Mouse (Mus musculus) gastrocnemius, postnatal 10 days (tissue): ENCODE measurements around the gene Fuz. TPM values are rescaled to one million over a fixed set of nuclear protein-coding genes. Genes with fewer than 3 reads are reported as not detected.

ENCODE experiments used
- DNase-seq: peaks from one replicate; pipeline ENCODE4 v3.0.0; 2021; ENCODE audit warnings: mixed read lengths
- total RNA-seq, 2 experiments: library from RNA; stranded (reverse); gene quantifications; 2 replicates each; pipeline ENCODE4 v1.2.3; 2021

The Fuz gene
- total RNA-seq, 2 experiments from 2014 or later: 15.0 to 18.1 TPM

DNA sequence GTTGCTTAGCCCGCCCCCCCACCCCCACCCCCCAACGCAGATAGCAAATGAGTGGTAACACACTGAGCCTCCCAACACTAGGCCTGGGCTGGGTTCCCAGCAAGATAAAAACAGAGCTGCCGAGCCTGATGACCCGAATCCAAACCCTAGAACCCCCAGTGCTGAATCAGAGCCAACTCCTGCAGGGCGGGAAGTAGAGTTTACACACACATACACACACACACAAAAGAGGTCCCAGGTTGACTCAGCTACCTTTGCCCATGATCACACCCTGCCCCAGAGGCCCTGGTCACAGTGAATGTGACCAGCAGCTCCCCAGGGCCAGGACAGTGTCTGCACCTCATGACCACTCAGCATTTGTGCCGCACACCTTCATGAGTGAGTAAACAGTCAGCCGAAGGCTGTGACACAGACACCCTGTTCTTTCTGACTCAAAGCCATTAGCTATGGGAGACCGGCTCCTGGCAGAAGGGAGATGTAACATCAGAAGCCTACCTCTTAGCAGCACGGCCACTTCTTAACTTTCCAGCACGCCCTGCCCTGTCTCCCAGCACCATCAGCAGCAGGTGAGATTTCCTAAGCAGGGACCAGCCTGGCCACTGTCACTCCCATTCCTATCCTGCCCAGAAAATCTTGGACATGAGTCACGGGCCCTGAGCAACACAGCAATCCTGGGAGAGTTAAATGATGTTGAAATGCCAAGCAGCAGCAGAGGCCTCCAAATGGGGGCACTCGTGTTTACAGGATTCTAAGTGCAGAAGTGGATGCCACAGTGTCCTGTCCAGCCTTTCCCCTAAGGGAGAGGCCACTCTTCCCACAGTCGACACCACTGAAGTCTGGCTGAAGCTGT lies 7.4 kb upstream of the Fuz start:
- DNase-seq: no peak

DNA sequence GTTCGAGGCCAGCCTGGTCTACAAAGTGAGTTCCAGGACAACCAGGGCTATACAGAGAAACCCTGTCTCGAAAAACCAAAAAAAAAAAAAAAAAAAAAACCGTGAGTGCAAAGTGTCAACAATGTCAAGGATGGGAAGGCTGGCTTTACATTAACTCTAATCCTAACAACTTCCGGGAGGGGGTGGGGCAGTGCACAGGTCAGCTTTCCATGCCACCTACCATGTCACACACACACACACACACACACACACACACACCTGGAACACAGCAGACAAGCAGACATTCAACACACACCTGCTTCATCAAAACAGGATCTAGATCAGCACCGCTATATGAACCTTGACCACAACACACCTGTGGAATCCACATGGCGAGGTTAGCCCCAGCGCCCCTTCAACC lies 5.7 kb upstream of the Fuz start:
- DNase-seq: no peak

DNA sequence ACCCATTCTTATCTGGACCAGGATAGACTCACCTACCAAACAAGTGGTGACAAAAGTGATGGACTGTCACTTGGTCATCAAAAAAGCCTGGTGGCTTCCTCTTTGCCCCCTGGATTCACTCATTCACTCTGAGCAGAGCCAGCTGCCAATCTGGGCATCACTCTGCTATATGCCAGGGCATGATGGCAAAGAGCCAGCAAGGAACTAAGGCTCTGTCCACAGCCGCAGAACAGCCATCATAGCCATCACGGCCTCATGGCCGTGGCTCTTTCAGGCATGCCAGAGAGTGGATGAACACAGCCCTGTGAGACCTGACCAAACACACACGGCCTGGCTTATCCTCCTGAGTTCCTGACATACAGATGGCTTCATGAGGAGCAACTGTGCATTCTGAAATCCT lies 5.1 kb upstream of the Fuz start:
- no peak for DNase-seq

DNA sequence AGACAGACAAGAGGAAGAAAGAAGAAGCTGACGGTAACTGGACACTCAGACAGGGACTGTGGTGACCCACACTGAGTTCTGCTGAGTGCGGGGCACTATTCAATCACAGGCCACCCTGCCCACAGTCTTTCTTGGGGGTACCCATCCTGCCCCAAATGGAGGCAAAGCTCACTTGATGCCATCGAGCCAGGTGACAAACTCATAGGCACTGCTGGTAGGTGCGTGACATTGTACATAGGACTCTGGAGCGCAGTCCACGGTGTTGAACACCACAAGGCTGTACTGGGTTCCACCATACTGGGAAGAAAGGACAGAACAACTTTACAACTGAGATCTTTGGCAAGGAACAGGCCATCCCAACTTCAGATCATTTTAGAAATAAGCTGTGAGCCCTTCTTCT lies 4.3 kb upstream of the Fuz start:
- DNase-seq: no peak

DNA sequence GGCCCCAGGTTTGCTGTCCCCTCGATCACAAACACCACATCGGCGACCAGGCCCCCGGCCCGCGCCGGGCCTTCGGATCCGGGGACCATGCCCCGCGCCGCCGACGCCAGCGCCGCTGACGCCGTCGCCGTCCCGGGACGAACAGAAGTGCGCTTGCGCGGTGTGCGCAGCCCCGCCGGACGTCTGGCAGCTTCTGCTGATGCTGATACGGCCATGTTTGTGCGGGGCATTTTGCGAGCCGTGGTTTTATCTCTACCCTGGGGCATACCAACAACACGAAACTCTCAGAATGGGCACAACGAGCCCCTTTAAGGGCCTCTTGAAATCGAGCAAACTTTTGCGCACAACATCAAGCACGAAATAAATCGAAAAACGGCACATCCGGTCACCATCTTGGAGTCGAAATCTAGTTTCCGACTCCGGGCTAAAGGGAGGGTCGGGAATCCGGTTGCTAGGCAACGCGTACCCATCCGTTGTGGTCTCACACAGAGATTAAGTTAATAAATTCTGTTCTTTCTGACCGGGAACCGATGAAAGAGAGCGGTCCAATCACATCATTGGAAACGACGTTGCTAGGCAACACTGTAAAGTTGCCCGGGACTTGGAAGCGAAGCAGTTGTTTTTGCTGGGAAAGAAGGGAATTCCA lies 3.5 kb upstream of the Fuz start, which contains the start of gene Med25:
Gene Med25 (minus strand): TSS at position 437 of the 646 bp plus-strand sequence.
- peak; percentile 87 for DNase-seq

DNA sequence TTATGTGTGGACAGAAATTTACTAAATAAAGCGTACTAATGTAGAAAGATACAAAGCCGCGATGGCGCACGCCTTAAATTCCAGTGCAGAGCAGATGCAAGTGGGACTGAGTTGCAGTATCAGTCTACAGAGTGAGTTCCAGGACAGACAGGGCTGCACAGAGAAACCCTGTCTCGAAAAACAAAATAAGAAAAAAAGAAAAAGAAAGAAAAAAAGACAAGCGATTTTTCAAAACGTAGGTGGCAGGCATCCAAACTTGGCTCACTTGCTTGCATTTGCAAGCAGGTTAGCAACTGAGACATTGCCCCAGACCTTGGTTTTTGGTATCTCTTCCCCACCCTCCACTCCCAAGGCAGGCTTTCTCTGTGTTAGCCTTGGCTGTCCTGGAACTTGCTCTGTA lies 2.7 kb upstream of the Fuz start:
- no peak for DNase-seq

DNA sequence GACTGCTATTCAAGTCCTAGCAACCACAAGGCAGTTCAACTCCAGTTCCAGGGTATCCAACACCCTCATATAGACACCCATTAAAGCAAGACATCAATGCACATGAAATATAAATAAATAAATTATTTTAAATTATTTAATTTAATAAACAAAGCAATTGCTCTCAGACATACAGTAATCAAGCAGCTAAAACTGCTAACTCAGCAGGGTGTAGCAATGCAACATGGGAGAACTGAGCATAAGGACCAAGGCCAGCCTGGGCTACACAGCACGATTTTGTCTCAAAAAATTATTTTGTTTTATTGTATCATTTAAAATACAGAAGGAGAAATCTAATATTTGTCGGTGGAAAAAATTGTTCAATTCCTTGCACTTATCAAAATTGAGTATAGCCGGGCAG lies 1.7 kb upstream of the Fuz start:
- DNase-seq: no peak

DNA sequence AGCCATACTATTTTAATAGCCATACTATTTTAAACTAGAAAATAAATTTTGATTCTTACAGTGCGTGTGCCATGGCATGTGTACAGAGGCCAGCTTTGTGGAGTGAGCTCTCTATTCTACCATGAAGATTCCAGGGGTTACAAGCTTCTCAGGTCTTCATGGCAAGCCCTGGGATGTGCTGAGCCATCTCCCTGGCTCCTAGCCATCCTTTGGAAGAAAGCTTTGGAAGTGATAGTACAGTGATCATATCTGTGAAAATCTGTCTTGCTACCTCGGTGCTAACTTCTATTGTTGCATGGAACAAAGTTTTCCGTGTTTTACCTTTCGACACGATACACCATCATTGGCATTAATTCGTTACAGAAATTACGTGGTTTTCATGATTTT lies 680 bp upstream of the Fuz start:
- DNase-seq: no peak

DNA sequence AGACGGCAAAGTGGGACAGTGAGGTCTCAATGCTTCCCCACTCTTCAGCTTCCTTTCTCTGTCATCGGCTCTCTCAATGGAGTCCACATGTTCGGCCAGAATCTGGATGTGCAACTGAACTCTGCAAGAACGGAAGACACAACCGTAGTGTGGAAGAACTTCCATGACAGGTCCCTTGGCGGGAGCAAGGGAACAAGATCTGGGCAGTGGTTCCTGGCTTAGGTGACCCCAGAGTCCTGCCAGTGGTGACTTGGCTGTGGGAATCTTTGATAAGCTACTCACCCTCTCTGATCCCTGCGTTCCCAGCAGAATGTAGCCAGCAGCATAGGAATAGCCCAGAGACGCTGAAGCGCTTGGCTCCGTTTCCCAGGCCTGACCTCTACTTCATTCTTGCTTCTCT lies 620 bp downstream of the Fuz start:
- no peak for DNase-seq

DNA sequence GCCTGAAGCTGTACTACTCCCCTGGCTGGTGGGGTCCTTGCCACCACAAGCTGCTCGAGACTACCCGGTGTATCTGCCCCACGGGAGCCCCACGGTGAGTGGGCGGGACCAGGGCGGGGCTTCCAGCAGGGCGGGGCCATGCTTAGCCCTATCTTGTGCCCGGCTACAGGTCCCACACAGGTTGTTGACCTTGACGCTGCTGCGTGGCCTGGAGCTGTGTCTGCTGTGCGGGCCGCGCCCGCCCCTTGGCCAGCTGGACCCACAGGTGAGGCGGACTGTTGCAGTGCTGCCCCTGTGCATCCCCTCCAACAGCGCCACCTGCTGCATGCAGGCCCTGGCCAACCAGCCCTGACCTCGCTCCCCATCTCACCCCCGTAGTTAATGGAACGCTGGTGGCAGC lies 2.7 kb downstream of the Fuz start:
- no peak for DNase-seq

DNA sequence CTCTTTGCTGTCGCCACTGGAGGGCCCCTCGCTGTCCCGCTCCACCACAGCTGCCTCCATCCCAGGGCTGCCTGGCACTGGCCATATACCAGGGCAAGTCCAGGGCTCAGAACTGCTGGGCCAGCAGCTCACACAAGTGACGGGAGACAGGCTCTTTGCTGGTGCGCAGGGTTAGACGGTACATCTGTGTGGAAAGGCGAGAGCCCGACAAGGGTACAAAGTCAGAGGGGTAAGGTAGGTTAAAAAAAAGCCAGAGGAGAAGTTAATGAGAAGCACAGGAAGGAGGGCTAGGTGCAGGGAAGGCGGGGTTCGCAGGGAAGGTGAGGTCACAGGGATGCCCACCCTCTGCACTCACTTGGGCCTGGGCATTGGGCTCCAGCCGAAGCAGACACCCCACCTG lies 4.8 kb downstream of the Fuz start:
- DNase-seq: no peak

DNA sequence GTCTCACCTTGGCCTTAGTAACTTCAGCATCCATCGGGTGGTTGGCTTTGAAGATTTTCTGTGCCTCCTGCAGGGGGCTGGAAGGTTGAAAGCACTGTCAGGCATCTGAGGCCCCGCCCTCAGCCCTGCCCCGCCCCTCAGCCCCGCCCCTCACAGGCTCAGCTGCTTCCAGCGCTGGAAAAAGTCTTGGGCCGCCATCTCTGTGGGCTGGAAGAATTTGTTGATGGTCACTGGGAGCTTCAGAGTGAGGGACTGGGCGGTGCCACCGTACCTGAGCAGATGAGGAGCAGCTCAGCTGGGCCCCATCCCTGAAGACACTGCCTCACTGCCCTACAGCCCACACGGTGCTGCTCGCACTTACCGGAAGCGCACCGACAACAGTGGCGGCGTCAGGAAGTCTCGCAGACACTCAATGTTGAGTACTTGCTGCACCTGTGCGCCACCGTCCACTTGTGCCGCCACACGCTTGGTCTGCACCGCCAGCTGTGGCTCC lies 5.4 kb downstream of the Fuz start:
- DNase-seq: peak; percentile 44

DNA sequence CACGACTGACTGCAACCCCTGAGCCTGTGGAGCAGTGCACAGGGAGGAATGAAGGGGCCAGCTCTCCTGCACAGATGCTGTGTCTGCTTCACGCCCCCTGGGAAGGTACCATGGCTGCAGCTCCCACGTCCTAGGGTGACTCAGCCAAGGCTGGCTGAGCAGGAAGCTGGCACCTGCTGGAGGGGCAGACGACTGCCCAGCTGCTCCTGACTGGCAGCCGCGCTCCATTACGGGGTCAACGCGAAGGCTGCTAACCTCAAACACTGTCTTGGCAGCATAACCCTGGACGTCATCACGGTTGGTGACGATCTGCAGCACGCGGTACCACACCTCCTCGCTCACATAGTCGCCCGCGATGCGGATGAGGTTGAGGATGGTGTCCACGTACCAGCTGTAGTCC lies 9.6 kb downstream of the Fuz start:
- DNase-seq: no peak

DNA sequence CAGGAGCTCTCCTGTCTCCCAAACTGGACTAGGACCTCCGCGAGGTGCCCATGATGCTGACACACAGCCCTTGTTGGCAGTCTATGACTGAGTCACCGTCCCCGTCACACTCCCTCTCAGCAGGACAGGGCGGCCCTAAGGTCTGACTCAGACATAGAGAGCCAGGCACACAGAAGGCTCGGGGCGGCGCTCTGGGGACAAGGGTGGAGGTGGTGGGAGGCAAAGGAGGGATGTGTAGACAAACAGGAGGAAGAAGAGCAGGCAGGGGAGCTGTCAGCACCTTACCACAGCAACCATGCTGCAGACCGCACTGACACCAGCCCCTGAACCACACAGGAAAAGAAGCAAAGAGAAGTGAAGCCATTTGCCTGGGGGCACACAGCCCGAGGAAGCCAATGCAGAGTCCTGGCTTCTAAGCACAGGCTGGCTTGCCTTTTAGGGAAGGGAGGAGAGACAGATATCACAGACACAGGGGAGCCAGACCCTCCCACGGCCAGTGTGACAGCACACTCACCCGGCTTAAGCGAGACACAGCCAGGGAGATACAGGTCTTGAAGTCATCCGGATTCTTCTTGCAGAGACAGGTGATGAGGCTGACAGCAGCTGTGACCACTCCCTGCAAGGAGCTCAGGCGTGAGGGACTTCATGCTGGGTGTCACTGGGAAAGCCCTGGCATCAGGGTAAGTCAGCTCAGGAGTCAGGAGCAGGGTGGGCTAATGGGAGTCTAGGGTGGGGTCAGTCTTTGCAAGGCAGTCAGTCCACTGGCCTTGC lies 13.0 kb downstream of the Fuz start:
- DNase-seq: no peak

DNA sequence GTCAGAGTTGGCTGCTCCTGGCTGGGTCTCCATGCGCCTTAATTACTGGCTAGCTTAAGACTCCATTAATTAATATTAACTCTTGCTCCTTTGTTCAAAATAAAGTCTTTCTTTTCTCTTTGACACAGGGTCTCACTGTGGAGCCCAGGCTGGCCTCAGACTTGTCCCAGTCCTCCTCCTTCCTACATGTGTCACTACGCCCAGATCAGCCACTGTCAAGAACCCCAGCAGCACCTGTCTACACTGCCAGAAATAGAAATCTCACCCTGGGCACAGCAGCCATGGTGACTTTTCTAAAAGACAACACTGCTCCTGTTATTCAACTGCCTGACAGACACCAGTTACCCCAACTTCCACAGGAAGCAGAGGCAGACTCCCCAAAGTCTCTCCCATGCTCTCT lies 18.5 kb downstream of the Fuz start:
- DNase-seq: no peak

DNA sequence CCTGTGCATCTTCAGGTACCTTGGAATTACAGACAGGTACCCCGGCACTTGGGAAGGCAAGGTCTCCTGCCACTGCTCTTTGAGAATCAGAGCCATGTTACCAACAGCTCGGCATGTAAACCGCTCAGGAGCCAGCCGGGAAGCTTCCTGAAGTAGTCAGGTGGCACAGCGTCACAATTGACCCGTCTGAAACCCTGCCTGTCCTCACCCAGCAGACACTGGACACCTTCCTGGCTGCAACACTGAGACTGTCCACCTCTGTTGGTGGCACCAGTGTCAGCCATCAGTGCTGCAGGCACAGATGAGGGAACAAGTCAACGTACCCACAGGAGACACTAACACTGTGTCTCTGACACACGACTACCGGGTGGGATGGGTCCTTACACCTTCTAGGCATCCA lies 19.4 kb downstream of the Fuz start:
- DNase-seq: no peak

DNA sequence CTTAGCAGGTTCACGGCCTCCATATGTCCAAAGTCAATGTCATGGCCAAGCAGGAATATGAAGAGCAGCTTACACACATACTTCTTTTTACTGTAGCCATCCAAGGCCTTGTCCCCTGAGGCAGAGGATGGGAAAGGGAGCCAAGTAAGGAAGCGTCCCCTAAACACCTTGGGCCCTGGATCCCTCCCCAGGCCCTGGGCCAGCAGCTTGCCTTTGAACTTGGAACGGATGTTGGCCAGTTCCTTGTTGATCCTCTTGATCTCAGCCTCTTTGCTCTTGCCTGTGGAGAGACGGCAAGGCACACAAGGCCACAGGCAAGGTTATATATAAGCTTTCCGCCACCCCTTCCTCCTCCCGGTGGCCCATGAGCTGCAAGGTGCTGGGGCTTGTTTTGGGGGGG lies 20.3 kb downstream of the Fuz start:
- no peak for DNase-seq

DNA sequence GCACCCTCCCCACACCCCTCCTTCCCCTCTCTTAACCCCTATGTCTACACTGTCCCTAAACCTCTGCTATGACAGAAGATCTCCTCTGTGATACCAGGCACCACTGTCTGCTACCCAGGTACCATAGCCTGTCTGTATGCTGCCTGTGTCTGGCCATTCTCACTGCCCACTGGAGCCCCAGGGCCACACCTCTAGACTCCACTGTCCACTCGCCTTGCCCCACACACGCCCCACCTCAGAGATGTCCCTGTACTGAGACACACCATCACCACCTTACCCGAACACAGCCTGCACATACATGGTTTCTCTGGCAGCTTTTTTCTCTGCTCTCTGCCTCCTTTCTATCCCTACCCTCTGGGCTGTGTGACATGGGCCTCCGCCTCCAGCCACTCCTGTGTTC lies 21.0 kb downstream of the Fuz start:
- DNase-seq: no peak

DNA sequence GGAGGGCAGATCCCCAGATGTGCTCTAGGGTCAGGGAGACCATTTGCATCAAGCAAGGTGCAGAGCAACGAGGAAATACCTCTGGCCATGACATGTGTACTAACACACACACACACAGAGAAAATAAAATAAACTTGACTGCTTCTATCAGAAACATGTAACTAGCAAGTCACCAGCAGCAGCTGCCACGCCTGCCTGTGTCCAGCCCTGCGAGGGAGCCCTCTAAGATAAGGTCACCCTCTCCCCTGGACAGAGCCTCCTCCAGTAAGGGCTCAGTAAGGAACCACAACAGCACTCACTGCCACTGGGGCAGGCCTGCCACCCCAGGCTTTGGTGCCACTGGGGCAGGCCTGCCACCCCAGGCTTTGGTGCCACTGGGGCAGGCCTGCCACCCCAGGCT lies 22.3 kb downstream of the Fuz start:
- DNase-seq: no peak

DNA sequence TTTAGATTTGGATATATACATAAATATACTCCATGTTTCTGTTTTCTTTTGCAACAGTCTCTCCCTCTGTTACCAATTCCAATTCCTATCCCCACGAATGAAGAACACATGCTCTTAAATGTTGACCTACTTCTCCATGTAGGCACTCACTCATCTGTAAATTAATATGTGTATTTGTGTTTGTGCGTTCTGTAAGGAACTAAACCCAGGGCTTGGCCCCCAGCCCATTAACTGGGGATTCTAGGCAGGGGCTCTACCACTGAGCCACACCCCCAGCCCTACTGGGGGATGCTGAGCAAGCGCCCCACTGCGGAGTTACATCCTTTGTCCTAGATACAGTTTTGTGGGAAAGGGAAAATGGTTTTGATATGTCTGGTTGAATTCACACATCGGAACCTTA lies 23.2 kb downstream of the Fuz start:
- no peak for DNase-seq

DNA sequence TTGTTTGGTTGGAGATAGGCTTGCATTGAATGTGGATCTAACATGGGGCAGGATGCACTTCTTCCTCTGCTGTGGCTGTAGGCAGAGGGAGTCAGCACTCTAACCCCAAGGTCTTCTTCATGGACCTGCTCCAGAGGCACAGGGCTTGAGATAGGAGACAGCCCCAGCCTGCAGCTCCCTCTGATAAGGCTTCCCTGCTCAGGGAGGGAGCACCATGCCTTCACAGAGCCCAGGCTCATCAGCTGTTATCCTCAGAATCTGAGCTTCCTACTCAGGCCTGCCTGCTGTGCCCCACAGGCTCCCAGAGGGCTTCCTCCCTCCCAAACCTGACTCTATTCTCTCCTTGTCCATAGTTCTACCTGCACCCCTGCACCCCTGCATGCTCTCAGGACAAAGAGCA lies 26.7 kb downstream of the Fuz start:
- no peak for DNase-seq

DNA sequence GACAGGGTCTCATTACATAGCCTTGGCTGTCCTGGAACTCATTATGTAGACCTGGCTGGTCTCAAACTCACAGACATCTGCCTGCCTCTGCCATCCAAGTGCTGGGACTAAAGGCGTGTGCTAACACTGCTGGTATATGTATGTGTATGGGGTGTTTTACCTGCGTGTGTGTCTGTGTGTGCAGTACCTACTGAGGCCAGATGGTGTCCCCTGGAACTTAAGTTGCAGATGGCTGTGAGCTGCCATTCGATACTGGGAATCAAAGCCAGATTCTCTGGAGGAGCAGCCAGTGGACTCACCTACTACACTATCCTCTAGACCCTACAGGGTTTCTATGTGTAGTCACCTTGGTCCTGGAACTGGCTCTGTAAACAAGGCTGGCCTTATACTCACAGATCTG lies 29.6 kb downstream of the Fuz start:
- DNase-seq: no peak

DNA sequence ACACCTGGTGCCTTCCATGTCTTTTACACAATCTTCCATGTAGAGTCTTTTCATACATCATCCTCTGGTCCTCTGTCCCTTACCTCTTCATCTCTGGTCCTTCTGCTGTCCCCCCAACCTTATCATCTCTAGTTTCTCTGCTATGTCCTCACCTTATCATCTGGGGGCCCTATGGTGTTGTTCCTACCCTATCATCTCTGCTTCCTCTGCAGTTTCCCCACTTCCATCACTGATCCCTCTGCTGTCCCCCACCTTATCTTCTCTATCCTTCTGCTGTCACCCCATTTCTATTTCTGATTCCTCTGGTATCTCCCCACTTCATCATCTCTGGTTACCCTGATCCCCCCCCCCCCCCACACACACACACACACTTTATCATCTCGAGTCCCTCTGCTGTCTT lies 32.7 kb downstream of the Fuz start:
- DNase-seq: no peak
